Mouse (Mus musculus) lung, embryonic 16.5 days (tissue): ENCODE data around the gene Ctnnb1. TPM values are rescaled to one million over a fixed set of nuclear protein-coding genes. Genes with fewer than 3 reads are reported as not detected.

Source experiments
- ATAC-seq: fragments of 200-750 bp; cut with Nextera tagmentation; 2 replicates; pipeline ENCODE4 v1.8.0; 2017; ENCODE audit warnings: low read depth, mild to moderate bottlenecking, moderate library complexity
- H3K27ac ChIP-seq: fragments of 300-500 bp; sonication (generic); 2 replicates; pipeline ENCODE4 v1.5.1; 2014; ENCODE audit warnings: mild to moderate bottlenecking, control low read depth, low read length
- H3K27me3 ChIP-seq: fragments of 300-500 bp; sonication (generic); 2 replicates; pipeline ENCODE4 v1.6.1; 2014; ENCODE audit warnings: low read depth, low read length, mixed read lengths; ENCODE audit not compliant: control insufficient read depth, insufficient read depth
- H3K36me3 ChIP-seq: fragments of 300-500 bp; sonication (generic); 2 replicates; pipeline ENCODE4 v1.6.1; 2014; ENCODE audit warnings: low read length; ENCODE audit not compliant: control insufficient read depth, insufficient read depth
- H3K4me1 ChIP-seq: fragments of 300-500 bp; sonication (generic); replicated peaks from 2 replicates; pipeline ENCODE4 v1.6.1; 2014; ENCODE audit warnings: low read length, mixed read lengths; ENCODE audit not compliant: control insufficient read depth, insufficient read depth
- H3K4me2 ChIP-seq: fragments of 300-500 bp; sonication (generic); 2 replicates; pipeline ENCODE4 v1.6.1; 2014; ENCODE audit warnings: low read depth, low read length, control low read depth
- H3K4me3 ChIP-seq: fragments of 300-500 bp; sonication (generic); 2 replicates; pipeline ENCODE4 v1.5.1; 2014; ENCODE audit warnings: mild to moderate bottlenecking, low read length, control low read depth
- H3K9ac ChIP-seq: fragments of 300-500 bp; sonication (generic); 2 replicates; pipeline ENCODE4 v1.6.1; 2014; ENCODE audit warnings: low read length, control low read depth
- H3K9me3 ChIP-seq: fragments of 300-500 bp; sonication (generic); 2 replicates; pipeline ENCODE4 v1.6.1; 2016; ENCODE audit warnings: low read length; ENCODE audit not compliant: control insufficient read depth
- WGBS: fragments of 180-500 bp; shearing (Covaris S2); extraction: QIAGEN DNeasy Blood & Tissue Kit; methylation state at CpG from one replicate; pipeline ENCODE4 v1.1.7; 2014; 5-methylcytosine and 5-hydroxymethylcytosine counted together
- polyA plus RNA-seq: library from polyadenylated mRNA; unstranded; fragments of >200 nt; fragmentation: Nextera tagmentation; extraction: Ambion mirVana; gene quantifications from 2 replicates; pipeline ENCODE4 v1.2.1, GENCODE M21; 2015

Gene Ctnnb1
- polyA plus RNA-seq, 1 experiment from 2014 or later = 523 TPM

DNA sequence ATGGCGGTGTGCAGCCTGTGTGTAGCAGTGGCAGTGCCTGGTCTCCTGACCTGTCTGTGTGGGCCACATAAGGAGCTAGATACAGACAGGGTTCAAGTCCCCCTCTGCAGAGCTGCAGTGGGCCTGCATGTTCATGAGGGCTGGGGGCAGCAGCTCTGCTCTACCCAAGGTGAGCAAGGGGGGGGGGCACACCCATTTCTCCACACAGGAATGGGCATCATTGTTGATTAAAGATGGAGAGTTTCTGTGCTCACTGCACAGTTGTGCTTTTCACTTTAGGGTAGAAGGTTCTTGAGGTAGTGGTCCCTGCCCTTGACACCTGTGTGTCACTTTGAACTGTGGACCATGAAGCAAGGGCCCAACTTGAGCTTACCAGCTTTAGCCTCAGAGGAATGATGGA lies 19.8 kb downstream of the Ctnnb1 start:
- H3K4me1 ChIP-seq = no peaks in the 10 kb centered on the region; the same call in none of the 2 replicates
- WGBS = 100% methylated on average over 1 of the region's 1 CpGs
- ATAC-seq = no peak
- no peaks in the 10 kb centered on the region for H3K9me3 ChIP-seq
- no peak overlapping the region for H3K4me2 ChIP-seq
- no peak overlapping the region for H3K27ac ChIP-seq
- H3K9ac ChIP-seq = no peak overlapping the region
- no peak overlapping the region for H3K4me3 ChIP-seq
- H3K36me3 ChIP-seq = peaks cover 36% of the 10 kb centered on the region
- H3K27me3 ChIP-seq = no peaks in the 10 kb centered on the region

DNA sequence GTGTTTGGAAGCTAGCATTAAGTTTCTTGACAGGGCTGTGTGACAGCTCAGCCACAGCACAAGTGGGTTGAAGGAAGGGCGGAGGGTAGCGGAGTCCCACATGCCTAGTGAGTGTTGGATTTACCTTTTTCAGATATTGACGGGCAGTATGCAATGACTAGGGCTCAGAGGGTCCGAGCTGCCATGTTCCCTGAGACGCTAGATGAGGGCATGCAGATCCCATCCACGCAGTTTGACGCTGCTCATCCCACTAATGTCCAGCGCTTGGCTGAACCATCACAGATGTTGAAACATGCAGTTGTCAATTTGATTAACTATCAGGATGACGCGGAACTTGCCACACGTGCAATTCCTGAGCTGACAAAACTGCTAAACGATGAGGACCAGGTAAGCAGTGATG lies 21.7 kb downstream of the Ctnnb1 start:
- Histone ChIP-seq H3K4me3 (no peak overlapping the region), H3K4me1 (no peaks in the 10 kb centered on the region; the same call in none of the 2 replicates)
- WGBS = 88% methylated on average over 12 of the region's 12 CpGs

DNA sequence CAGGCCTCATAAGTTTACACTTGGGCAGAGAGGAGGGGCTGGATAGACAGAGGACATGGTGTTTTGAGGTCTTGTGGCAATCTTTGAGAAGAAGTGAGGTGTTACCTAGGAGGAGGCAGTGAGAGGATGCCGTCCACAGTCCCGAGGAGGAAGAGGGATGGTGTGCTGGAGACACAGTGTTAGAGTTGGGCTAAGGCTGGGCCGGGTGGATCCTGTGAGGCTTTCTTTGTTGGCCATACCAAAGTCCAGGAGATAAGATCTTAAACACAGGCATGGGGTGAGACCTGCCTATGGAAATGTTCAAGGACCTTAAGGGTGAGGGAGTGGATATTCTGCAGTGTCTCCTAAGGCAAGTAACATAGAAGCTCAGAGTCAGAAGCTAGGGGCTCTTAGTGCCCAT lies 22.9 kb downstream of the Ctnnb1 start:
- no peak for ATAC-seq
- Histone ChIP-seq H3K27me3 (no peaks in the 10 kb centered on the region), H3K27ac (no peak overlapping the region), H3K4me1 (no peaks in the 10 kb centered on the region; the same call in 1 of the 2 replicates), H3K4me3 (no peak overlapping the region), H3K4me2 (no peak overlapping the region), H3K9me3 (no peaks in the 10 kb centered on the region), H3K9ac (no peak overlapping the region), H3K36me3 (peaks cover 65% of the 10 kb centered on the region)
- 72% methylated on average over 3 of the region's 3 CpGs for WGBS

More for the DNA sequence above, 21.7 kb downstream of the Ctnnb1 start:
- Histone ChIP-seq H3K9me3 (no peaks in the 10 kb centered on the region), H3K27me3 (no peaks in the 10 kb centered on the region), H3K27ac (no peak overlapping the region), H3K9ac (no peak overlapping the region), H3K36me3 (peaks cover 55% of the 10 kb centered on the region), H3K4me2 (no peak overlapping the region)
- no peak for ATAC-seq

DNA sequence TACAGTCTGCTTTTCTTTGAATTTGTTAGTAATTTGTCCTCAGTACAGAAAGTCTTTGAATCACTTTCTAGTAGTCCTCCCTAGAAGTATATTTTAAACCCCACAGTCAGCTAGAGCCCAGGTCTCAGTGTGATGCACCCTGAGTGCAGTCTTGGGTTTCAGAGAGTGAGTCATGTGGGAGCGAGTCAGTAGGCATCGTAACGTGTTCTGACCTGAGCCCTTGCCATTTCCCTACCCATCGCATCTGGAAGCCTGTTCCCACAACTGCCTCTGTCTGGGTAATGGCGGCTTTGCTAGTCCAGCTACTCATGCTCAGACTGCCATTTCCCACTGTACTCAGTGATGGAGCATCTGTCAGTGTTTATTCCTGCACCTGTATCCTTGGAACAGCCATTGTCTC lies 29.0 kb downstream of the Ctnnb1 start:
- Histone ChIP-seq H3K4me3 (no peak overlapping the region), H3K4me2 (no peak overlapping the region), H3K27me3 (no peaks in the 10 kb centered on the region), H3K36me3 (peaks cover 93% of the 10 kb centered on the region), H3K9me3 (no peaks in the 10 kb centered on the region), H3K9ac (no peak overlapping the region), H3K4me1 (0 out of 2 replicates have a peak, but pooled peaks cover 2% of the 10 kb centered on the region), H3K27ac (no peak overlapping the region)
- ATAC-seq = no peak
- WGBS = 88% methylated on average over 5 of the region's 5 CpGs

DNA sequence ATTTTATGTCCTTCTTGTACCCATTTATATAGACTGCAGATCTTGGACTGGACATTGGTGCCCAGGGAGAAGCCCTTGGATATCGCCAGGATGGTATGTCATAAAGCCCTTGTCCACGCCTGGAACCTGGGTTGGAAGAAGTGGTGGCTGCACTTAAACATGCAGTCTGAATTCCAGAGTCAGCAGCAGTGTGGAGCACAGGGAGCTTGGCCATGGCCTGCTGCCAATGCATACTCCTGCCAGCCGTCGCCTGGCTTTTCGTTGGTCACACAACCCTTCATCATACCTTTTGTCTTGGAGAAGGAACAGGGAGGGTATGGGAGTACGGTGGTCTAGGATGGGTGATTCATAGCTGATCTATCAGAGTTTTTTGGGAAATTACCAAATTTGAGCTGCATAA lies 29.5 kb downstream of the Ctnnb1 start:
- 63% methylated on average over 6 of the region's 6 CpGs for WGBS
- no peak overlapping the region for H3K9ac ChIP-seq
- H3K9me3 ChIP-seq = no peaks in the 10 kb centered on the region
- 0 out of 2 replicates have a peak, but pooled peaks cover 2% of the 10 kb centered on the region for H3K4me1 ChIP-seq
- no peak overlapping the region for H3K4me2 ChIP-seq
- no peak for ATAC-seq
- no peaks in the 10 kb centered on the region for H3K27me3 ChIP-seq
- H3K27ac ChIP-seq = no peak overlapping the region
- no peak overlapping the region for H3K4me3 ChIP-seq
- H3K36me3 ChIP-seq = peaks cover 92% of the 10 kb centered on the region

DNA sequence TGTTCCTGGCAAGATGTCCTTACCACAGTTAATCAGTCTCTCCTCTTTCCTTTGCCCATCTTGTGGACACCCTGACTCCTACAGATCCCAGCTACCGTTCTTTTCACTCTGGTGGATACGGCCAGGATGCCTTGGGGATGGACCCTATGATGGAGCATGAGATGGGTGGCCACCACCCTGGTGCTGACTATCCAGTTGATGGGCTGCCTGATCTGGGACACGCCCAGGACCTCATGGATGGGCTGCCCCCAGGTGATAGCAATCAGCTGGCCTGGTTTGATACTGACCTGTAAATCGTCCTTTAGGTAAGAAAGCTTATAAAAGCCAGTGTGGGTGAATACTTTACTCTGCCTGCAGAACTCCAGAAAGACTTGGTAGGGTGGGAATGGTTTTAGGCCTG lies 30.2 kb downstream of the Ctnnb1 start:
- Histone ChIP-seq H3K4me1 (0 out of 2 replicates have a peak, but pooled peaks cover 2% of the 10 kb centered on the region), H3K27ac (no peak overlapping the region), H3K27me3 (no peaks in the 10 kb centered on the region), H3K36me3 (peaks cover 92% of the 10 kb centered on the region), H3K4me2 (no peak overlapping the region), H3K4me3 (no peak overlapping the region), H3K9me3 (no peaks in the 10 kb centered on the region), H3K9ac (no peak overlapping the region)
- ATAC-seq = no peak
- WGBS = 77% methylated on average over 4 of the region's 4 CpGs

DNA sequence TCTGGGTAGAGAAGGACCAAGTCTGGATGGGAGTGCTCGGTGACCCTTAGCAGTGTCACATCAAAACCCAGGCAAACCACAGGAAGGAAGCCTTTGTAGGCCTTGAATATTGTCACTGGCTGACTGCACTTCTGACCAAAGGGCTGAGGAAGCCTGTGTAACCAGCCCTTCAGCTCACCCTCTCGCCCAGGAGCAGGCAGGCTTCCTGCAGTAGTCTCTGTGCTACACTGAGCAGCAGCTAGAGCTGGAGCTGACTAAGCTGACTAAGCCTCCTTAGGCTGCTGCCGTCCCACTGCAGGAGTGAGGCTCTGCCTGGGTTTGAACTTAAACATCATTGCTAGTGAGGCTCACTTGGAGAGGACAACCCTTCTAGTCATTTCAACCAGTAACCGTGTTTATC lies 31.6 kb downstream of the Ctnnb1 start:
- Histone ChIP-seq H3K9me3 (no peaks in the 10 kb centered on the region), H3K4me1 (0 out of 2 replicates have a peak, but pooled peaks cover 2% of the 10 kb centered on the region), H3K4me3 (no peak overlapping the region), H3K27me3 (no peaks in the 10 kb centered on the region), H3K9ac (no peak overlapping the region), H3K36me3 (peaks cover 86% of the 10 kb centered on the region), H3K4me2 (no peak overlapping the region), H3K27ac (no peak overlapping the region)
- no peak for ATAC-seq
- 59% methylated on average over 4 of the region's 4 CpGs for WGBS

DNA sequence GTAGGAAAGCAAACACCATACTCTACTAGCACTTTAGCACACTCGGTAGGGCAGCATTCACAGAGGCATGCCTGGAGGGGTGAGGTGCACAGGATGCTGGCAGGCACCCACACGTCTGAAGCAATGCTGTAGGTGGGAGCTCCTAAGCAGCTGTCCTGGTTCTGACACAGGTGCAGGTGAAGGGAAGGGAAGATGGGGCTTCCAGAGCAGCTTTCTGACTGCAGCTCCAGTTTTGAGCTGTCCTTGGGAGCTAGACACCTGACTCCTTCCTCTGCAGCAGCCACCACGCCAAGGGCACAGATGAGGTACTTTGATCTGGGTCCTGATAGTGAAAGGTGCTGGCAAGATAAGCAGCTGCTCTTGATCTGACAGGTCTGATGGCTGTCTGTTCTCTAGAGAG lies 32.5 kb downstream of the Ctnnb1 start:
- Histone ChIP-seq H3K4me2 (no peak overlapping the region), H3K36me3 (peaks cover 88% of the 10 kb centered on the region), H3K4me1 (0 out of 2 replicates have a peak, but pooled peaks cover 2% of the 10 kb centered on the region), H3K9ac (no peak overlapping the region), H3K27ac (no peak overlapping the region), H3K4me3 (no peak overlapping the region), H3K27me3 (no peaks in the 10 kb centered on the region), H3K9me3 (no peaks in the 10 kb centered on the region)
- no peak for ATAC-seq
- WGBS = 44% methylated on average over 3 of the region's 3 CpGs

DNA sequence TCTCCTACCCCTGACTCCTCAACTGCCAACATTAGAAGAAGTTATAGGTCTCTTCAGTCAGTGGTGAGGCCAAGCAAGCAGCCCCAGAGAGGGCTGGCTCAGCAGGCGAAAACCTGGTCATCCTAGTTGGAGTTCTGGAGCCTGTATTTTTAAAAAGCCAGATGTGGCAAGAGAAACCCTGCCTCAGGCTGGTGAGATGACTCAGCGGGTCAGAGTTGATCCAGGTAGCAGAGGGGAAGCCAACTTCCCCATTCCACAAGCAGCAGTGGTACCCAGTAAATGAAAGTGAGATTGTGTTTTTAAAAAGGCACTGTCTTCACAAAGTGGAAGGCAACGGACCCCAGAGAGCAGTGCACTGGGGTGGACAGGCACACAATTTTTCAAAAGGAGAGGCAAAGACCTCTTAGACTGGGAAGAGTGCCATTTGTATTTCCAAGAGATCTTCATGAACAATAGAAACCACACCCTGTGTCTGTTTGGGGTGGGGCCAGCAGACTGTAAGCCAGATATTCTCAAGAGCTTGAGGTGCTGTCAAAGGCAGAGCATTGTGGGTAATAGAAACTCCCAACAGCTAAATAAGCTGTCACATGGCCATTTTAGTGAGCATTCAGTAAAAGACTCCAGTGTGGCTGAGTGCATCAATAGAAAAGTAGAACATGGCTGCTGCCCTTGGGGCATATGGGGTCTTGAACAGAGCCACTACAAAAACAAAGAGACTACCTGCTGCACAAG lies 33.1 kb downstream of the Ctnnb1 start:
- Histone ChIP-seq H3K36me3 (peaks cover 86% of the 10 kb centered on the region), H3K9me3 (no peaks in the 10 kb centered on the region), H3K9ac (no peak overlapping the region), H3K4me3 (no peak overlapping the region), H3K27me3 (no peaks in the 10 kb centered on the region), H3K4me2 (no peak overlapping the region), H3K27ac (no peak overlapping the region), H3K4me1 (0 out of 2 replicates have a peak, but pooled peaks cover 2% of the 10 kb centered on the region)
- WGBS = 74% methylated on average over 3 of the region's 3 CpGs
- ATAC-seq = no peak
